Mouse (Mus musculus) layer of hippocampus, adult 18-20 months (tissue): ENCODE data around the gene Nyap2. TPM values are rescaled to one million over a fixed set of nuclear protein-coding genes. Genes with fewer than 3 reads are reported as not detected.
"Not testable (repeated sequence)": the region's sequence is repeated elsewhere in the genome, so short reads cannot be mapped to it uniquely, and the experiment has no call there.

ENCODE experiments used
- DNase-seq, 2 experiments: peaks; one replicate each; pipeline ENCODE4 v3.0.0; 2022; ENCODE audit warnings: low spot score in 2 of 2
- total RNA-seq, 2 experiments: library from RNA; stranded (reverse); gene quantifications; 2 replicates each; pipeline ENCODE4 v1.2.3; 2021

The Nyap2 gene
- total RNA-seq, 2 experiments from 2014 or later, result 17.0 to 19.3 TPM

GRCm38 (mm10) chr1:81173303-81173702 is 96.6 kb downstream of the Nyap2 start:
- peak in 1 of 2 experiments; percentile 38 for DNase-seq

DNA sequence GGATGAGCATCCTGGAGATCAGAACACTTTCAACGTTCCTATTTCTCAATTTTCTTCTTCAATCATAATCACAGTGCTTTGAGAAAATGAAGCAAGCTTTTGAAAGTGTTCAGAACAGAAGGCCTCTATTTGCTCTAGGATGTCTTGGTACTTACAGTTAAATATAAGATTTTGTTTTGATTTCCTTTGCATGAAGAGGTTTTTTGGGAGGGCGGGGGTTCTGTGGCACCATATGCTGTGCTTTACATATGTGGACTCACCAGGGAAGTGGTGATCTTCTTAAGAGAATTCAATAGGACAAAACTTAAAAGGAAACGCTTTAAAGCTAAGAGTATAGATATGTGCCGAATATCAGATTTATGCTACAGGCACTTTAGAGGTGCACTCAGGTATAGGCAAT is 103.0 kb downstream of the Nyap2 start:
- no peak for DNase-seq

DNA sequence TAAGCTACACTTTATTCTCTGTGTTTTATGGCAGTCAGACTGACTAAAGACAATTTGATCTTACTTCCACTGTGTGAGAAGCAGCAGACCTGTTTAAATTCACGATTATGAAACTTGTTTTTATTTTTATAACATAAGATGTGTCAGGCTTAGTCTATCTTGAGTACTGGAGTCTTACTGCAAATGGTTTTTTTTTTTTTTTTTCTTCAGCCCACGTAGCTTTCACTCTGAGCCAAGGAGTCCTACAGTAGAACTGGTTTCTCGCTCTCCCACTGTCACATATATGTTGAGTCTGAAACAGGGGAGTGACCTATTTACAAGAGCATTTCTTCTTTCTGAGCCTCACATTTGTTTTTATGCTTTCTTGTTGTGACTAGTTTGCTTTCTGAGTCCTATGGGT is 103.9 kb downstream of the Nyap2 start:
- DNase-seq, result no peak

GRCm38 (mm10) chr1:81209536-81209935 is 132.8 kb downstream of the Nyap2 start:
- no peak for DNase-seq

GRCm38 (mm10) chr1:81211491-81211890 is 134.7 kb downstream of the Nyap2 start:
- DNase-seq, result no peak

DNA sequence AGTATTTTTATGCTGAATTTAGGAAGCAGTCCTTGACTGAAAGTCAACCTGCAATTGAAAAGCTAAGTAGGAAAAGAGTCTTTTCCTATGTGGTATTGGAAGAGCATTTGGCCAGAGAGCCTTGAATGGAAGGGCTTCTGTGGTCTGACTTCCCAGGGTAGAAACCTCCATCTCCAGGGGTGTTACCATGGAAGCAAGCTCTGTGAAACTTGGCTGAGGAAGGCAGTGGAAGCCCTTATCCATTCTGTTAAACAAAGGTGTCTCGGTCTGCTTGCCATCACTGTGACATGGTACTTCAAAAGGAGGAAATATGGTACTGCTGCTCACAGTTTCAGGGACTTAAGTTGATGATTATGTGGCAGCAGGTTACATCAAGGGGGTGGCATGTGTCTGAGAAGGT is 143.0 kb downstream of the Nyap2 start:
- no peak for DNase-seq

GRCm38 (mm10) chr1:81231759-81232406 is 155.1 kb downstream of the Nyap2 start:
- no peak for DNase-seq

DNA sequence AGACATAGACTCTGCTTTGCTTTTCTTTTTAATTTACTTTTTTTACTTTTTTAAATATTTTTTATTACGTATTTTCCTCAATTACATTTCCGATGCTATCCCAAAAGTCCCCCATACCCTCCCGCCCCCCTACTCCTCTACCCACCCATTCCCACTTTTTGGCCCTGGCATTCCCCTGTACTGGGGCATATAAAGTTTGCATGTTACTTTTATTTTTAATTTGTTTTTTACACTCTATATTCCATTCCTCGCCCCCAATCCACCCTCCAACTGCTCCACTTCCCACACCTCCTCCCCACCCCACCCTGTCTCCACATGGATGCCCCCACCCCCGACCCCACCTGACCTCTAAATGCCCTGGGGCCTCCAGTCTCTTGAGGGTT is 155.6 kb downstream of the Nyap2 start:
- DNase-seq, result not testable (repeated sequence)

- no peak for DNase-seq
These were observed 171.9 kb downstream of the Nyap2 start for GRCm38 (mm10) chr1:81248447-81249205.

DNA sequence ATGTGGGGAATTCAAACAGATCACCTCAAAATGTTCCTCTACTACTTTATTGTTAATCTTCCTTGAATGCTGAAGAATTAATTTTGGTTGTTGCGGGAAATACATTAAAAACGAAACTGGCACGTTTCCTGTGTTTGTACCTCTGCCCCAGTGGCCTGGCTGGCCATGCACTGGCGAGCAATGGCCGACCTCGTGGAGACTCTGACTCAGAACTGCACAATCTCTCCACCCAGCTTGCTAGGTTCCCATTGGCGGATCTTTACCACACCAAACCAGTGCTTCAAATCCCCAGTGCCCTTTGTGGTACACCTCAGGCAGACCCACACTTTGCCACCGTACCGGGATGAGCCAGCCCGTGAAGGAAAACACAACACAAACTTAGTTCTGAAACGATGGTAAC is 173.3 kb downstream of the Nyap2 start:
- no peak for DNase-seq

GRCm38 (mm10) chr1:81266441-81266840 is 189.7 kb downstream of the Nyap2 start:
- DNase-seq, result no peak

- DNase-seq, result no peak
These were observed 204.2 kb downstream of the Nyap2 start for GRCm38 (mm10) chr1:81280978-81281377.

- DNase-seq, result no peak
These were observed 208.9 kb downstream of the Nyap2 start for GRCm38 (mm10) chr1:81285633-81286032.

DNA sequence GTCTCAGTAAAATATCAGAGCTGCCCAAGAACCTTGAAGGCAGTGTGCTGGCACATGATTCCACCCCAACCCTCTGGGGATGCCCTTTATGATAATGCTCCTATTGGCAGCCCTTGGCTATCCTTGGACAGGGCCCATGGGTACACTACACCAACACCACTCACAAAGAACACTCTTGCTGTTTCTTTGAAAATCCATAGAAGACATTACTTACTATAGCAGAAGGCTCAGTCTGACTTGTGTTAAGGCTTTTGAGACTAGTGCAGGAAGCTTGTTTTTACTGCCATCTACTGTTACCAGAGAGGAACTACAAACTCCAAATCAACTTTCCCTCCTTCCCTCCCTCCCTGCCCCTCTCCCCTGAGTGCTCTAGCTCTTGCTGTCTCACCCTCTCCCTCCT is 210.3 kb downstream of the Nyap2 start:
- DNase-seq, result peak in 1 of 2 experiments; percentile 45

- DNase-seq, result peak in 1 of 2 experiments; percentile 52
These were observed 224.0 kb downstream of the Nyap2 start for GRCm38 (mm10) chr1:81300735-81301134.

- peak in 1 of 2 experiments; percentile 80 for DNase-seq
These were observed 224.9 kb downstream of the Nyap2 start for GRCm38 (mm10) chr1:81301661-81302060.

GRCm38 (mm10) chr1:81303389-81303788 is 226.6 kb downstream of the Nyap2 start:
- no peak for DNase-seq

- no peak for DNase-seq
These were observed 230.7 kb downstream of the Nyap2 start for GRCm38 (mm10) chr1:81307407-81307806.

GRCm38 (mm10) chr1:81307934-81308333 is 231.2 kb downstream of the Nyap2 start:
- DNase-seq, result peak in 1 of 2 experiments; percentile 34

DNA sequence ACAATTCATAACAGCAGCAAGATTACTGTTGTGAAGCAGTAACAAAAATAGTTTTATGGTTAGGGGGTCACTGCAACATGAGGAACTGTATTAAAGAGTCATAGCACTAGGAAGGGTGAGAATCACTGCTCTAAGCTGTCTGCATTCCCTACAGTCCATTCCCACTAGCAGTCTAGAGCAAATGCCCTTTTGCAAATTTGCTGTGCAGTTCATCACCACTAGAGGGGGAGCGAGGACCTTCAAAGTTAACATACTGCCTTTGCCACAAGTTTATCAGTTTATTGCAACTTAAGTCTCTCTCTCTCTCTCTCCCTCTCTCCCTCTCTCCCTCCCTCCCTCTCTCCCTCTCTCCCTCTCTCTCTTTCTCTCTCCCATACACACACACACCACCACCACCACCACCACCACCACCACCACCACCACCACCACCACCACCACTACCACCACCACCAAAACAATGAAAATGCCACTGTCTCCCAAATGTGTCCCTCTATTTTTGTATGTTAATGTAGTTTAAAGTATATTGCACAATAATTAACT is 233.4 kb downstream of the Nyap2 start:
- DNase-seq, result peak; percentile 48 to 86

DNA sequence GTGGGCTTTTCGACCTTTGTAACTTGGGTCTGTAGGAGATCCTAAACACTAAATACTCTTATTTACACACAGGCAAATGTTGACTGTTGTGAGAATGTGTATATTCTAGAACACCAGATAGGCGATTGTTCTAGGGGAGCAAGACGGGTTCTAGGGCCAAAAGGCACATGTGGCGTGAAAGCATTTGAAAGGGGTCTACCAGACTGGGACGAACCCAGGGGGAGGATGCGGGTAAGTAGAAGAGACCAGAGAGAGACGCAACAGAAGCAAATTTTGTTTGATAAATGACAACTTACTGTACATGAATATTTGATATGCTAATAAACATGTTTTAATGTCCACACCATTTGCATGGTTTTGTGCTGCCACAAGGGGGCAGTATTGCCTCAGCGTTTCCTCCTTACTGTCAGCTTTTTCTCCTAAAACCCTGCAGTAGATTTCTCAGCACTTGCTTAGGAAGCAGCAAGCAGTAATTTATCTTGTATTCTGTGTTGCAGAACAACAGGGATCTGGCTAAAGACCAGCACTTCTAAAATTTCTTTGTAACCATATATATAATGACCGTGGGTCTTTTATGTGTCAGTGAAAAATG is 239.7 kb downstream of the Nyap2 start:
- DNase-seq, result peak; percentile 74 to 89

- peak in 1 of 2 experiments; percentile 18 for DNase-seq
These were observed 240.3 kb downstream of the Nyap2 start for GRCm38 (mm10) chr1:81316995-81317413.
